Mouse (Mus musculus): Measurements from ENCODE around the gene Lpcat3. TPM values are rescaled to one million over a fixed set of nuclear protein-coding genes. Genes with fewer than 3 reads are reported as not detected.
A peak's percentile ranks its signal among the peaks of the same experiment; 100 is the strongest.
"Not testable (repeated sequence)": the region's sequence is repeated elsewhere in the genome, so short reads cannot be mapped to it uniquely, and the experiment has no call there.

Lpcat3 gene
- total RNA-seq, 2 experiments from 2014 or later = 28.2 to 41.3 TPM

DNA sequence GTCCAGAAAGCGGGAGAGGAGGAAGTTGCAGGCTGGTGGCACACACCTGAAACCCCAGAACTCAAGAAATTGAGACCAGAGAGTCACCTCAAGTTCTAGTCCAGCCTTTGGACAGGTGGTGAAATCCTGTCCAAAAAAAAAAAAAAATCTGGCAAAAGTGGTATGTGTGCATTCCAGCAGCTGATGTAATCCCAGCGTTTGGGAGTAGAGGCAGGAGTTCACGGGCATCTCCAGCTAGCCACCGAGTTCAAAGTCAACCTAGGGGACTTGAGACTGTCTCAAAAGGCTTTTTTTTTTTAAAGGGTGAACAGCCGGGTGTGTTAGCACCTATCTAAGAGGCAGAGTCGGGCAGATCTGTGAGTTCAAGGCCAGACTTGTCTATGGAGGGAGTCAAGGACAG is 13.3 kb downstream of the Lpcat3 start:
- DNase-seq = no peak

- no peak for DNase-seq
These were observed 15.9 kb downstream of the Lpcat3 start for GRCm38 (mm10) chr6:124678769-124679168.

DNA sequence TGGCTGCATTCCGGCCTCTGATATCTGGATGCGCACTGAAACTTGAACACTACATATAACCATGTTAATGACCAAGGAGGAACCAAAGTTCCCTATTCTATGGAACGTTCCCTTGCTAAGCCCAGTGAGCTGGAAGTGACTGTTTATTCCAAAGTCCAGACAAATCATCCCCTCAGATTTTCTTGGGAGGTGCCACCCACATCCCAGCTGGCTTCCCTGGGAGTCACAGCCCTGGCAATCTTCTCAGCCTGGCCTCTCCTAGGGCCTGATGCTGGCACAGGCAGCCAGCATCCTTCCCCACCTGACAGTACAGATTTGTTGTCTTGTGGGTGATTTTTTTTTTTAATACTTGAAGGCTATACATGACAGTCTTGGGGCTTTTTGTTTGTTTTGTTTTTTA is 16.7 kb downstream of the Lpcat3 start:
- DNase-seq = no peak

GRCm38 (mm10) chr6:124682291-124682690 is 19.5 kb downstream of the Lpcat3 start:
- DNase-seq = not testable (repeated sequence)

DNA sequence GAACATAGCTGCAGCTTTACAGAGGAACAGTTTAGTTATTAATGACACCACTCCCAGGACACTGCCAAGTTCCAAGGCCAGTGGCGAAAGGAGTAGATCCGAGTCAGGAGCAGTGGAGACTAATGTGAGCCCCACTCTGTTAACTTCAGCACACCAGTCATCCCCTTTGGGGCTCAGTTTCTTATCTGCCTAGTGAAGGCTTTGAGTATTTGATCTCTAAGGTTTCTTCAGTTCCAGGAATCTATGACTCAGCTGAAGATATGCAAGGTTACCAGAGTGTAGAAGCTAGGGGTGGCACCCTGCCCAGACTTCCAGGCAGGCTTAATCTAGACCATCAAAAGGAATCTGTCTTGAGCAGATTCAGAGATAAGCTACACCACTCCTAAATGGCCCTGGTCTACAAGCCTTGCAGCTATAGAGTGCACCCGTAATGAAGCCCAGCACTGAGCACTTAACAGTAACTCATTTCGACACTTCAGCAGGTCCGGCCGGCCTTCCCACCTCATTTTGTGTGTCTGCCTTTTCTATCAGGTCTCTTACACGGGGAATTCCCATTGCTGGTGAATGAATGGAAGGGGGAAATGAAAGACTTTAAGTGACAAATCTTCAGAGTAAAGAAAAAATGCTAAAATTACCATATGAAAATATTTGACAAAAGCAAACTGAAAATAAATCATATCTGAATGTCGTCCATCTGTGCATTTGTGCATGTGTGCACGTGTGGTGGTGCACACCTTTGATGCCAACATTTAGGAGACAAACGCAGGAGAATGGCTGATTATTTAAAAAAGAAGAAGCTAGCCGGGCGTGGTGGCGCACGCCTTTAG is 21.0 kb downstream of the Lpcat3 start:
- peak; percentile 48 for DNase-seq

DNA sequence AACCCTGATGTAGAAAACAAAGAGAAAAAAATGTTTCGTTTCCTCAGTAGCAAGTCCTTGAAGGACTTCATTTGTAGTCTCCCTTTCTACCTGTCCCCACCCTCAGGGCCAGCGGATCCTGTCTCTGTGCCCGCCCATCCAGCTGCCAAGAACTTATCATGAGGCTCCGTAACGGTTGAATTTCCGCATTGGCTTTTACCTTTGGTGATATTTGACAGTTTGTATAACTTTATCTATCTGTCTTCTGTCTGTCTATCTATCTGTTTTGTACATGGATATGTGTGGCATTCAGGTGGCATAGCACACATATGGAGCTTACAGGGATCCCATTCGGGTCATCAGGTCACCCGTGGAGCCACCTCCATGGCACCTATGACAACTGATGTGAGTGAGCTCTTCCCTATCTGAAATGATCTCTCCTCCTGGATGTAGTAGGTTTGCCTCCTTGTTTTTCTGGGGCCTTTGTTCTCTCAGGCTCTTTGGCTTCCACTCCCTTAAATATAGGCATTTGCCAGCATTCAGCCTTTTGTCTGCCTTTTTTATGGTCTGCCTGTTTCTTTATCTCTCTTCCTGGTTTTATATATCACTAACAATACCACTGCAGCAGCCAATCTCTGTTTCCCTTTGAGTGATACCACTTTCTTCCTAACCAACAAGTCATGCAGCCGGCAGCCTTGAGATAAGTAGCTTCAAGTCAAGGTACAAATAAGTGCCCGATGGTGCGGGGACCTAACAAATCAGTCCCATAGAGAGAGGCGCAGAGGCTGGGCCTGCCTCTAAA is 23.0 kb downstream of the Lpcat3 start:
- DNase-seq = no peak

- not testable (repeated sequence) for DNase-seq
These were observed 23.8 kb downstream of the Lpcat3 start for GRCm38 (mm10) chr6:124686644-124687043.

DNA sequence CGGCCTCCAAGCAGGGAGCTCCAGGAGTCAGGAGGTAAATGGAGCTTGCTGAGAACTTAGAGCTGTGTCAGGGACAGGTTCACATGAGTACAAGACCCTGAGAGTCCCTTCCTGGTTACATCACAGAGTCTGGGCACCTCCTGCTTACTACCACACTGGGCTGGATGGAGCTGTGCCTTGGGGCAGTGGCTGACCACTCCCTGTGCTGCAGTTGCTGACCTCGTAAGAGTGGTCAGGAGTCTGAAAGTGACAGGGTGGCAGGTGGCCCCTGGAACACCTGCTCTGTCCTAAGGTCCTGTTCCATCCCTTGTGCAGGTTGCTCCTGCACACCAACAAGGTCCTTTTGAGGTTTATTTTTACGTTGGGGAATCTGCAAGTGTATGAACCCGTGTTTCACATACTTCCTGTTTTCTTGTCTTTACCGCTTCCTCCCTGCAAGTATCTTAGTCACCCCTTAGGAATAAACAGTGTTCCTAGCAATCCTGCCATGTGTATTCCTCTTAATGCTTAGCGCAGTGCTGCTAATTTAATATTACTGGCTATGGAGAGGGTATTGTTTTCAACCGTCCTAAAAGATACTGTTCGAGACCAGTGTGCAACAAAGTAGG is 25.4 kb downstream of the Lpcat3 start:
- no peak for DNase-seq

GRCm38 (mm10) chr6:124689011-124689410 is 26.2 kb downstream of the Lpcat3 start:
- DNase-seq = no peak

DNA sequence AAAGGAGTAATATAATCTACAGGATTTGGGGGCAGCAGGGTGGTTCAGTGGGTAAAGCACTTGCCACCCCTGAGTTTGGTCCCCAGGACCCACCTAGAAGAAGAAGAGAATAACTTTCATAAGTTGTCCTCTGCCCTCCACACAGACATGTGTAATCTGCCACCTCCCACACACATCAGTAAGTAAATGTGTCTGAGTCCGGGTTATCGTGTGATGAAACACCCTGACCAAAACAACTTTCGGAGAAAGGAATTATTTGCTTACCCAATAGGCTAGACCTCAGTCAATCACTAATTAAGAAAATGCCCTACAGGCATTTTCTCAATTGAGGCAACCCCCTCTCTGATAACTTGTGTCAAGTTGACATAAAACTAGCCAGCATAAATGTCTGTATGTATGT is 27.7 kb downstream of the Lpcat3 start:
- no peak for DNase-seq

DNA sequence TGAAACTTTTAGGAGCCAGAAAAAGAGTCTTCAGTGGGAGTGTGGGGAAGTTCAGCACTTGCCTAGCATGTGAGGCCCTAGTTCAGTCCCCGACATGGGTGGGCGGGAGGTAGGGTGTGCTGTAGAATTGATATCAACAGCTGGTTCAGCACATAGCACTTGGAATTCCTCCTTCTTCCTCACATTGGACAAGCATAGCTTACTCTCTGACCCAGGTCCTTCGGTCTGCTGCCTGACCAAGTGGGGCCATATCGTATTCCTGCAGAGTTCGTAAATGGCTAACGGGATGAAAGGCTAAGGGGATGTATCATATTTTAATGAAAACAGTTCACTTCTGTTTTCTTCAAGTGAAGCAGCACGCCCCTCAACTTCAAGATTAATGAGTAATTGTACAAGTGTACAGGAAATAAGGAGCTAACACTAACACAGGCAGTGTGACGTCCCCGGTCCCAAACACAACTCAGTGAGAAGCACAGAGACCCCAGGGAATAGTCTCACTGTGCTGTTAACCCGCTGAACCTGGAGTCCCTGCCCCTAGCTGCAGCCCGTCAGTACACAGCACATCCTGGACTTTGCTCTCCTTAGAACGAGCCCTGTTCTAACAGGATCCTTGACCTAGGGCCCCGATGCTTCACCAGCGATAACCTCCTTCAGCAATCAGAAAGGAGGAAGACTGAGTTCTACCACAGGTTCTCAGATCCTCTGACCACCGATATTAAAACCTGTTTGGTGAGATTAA is 30.6 kb downstream of the Lpcat3 start:
- no peak for DNase-seq

GRCm38 (mm10) chr6:124694166-124694955 is 31.5 kb downstream of the Lpcat3 start:
- no peak for DNase-seq

DNA sequence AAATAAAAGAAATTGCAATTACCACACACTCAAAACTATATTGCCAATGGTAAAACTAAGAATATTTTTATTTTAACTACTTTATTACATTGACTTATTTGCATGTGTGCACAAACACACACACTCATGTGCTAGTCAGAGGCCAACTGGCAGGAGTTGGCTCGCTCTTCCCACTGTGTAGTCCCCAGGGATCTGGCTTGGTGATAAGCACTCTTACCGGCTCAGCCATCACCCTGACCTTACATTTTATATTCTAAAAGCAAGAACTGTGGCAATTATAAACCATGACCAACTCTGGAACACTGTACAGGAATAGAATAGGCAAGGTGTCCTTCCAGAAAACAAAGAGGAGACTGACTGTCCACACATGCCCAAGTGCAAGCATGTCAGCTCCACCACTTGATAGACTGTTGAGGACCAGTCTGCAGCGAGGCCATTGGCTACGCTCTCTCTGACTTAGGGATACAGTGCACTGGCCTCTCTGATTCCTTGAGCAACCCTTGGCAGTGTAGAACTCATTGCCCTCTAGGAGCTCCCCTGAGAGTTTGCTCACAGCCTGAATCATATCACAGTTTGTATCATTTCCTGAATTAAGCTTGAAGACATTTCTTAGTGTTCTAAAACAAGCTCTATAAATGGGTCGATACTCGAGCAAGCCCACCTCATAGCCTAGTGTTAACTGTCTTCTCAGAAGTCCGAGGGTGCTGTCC is 33.8 kb downstream of the Lpcat3 start:
- DNase-seq = no peak

DNA sequence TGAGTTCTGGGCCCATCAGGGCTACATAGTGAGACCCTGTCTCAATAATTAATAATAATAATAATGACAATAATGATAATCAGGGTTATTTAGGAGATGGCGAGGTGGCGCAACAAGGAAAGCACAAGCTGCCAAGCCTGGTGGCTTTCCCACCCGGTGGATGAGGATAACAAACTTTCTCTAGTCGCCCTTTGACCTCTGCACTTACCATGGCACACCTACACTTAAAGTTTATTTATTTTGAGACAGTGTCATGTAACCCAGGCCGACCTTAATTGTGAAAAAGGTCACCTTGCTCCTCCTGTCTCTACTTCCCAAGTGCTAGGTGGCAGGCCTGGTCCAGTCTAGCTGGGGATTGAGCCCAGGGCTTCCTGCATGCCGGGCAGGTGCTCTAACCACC is 35.9 kb downstream of the Lpcat3 start:
- DNase-seq = no peak

DNA sequence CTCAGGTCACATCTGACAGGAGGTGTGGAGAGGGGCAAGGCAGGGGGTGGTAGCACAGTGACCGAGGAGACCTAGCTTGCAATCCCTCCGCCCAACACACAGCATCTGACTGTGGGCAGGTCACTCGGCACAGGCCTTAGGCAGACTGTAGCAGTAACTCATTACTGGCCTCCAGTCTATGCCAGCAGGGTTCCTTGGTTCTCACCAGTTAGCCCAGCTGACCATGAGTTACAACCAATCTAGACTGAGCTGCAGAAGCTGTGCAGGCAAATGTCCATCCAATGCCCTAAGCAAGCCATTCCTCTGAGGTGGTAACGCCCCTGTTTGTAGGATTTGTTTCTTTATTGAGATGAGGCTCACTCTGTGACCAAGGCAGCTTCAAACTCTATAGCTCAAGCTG is 36.5 kb downstream of the Lpcat3 start:
- no peak for DNase-seq

DNA sequence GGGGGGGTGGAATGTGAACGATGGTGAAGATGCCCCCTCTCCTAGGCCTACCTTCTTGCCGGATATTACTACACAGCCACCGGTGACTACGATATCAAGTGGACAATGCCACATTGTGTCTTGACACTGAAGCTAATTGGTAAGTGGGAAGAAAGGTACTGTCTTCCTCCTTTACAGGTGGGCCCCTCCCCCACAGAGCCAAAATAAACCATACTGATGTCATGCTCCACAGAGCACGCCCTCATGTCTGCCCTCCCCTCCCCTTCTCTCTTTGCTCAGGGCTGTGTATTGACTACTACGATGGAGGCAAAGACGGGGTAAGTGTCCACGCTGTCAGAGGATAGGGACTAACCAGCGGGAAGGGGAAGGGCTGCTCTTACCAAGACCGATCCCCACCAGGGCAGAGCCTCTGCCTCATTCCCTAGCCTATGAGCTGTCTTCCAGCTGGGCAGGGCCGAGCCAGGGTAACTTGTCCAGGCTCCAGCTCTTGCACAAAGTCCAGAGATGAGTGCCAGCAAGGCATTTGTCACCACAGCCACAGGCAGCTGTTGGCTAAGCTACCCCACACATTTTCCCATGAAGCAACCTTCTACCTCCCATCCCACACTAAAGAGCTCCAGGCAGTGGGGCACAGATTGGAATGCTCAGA is 37.3 kb downstream of the Lpcat3 start:
- peak; percentile 61 for DNase-seq

DNA sequence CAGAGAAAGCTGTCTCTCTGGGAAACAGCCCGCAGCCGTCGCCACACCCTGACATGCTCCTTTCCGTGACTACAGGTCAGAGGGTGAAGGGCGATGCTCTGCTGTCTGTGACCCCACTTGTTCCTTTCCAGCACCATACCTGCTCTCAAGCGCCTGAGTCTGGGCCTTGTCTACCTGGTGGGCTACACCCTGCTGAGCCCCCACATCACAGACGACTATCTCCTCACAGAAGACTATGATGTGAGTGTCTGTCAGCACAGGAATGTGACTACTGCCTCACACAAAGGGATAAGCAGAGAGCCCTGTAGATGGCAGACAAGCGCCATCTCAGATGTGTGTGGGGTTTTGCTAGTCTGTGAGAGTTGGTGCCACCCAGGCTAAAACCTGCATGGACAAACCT is 38.5 kb downstream of the Lpcat3 start:
- DNase-seq = no peak

DNA sequence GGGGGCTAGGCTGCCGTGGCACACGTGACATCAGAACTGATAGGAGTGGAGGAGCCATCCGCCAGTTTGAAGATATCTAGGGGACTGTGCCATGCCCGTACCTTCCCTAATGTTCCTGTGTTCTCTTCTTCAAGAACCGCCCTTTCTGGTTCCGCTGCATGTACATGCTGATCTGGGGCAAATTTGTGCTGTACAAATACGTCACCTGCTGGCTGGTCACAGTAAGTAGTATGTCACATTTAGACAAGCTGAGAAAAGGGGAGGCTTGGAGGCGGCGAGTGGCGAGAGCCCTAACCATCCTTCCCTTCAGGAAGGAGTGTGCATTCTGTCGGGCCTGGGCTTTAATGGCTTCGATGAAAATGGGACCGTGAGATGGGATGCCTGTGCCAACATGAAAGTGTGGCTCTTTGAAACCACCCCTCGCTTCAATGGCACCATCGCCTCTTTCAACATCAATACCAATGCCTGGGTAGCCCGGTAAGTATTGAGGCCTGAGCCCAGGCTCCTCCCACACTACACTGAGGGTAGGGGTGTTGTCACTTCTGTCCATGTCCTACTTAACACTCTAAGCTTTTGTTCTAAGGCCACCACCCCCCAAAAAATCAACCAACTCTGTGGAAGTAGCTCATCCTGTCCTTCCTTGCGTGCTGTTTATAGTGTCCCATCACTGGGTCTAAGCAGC is 39.4 kb downstream of the Lpcat3 start:
- no peak for DNase-seq

DNA sequence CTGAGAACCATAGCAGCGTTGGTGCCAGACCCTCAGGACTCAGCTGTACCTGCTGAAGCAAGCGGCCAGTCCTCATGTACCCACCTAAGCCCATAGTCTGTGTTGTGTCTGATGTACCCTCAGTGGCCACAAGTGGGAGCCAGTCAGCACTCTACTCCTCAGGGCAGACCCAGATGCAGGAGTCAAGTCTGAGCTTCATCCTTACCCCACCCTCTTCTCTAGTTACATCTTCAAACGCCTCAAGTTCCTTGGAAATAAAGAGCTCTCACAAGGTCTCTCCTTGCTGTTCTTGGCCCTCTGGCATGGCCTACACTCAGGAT is 39.9 kb downstream of the Lpcat3 start:
- DNase-seq = peak; percentile 67

DNA sequence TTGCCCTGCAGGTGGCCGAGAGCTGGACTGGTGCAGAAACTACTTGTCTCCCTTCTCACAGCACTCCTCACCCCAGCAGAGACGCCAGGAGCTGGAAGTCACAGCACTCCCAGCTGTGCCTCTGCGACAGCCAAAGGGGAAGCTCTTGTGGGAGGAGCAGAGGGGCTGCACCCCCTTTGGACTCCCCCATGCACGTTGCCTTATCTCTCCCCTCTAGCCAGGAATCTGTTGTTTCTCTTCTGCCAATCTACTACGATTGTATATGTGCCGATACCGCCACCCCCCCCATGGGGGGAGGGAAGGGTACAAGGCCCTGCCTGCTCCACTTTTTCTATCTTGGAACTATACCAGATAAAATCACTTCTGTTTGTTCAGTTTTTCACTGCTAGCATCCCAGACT is 41.0 kb downstream of the Lpcat3 start:
- no peak for DNase-seq

All from gastrocnemius, postnatal 10 days (tissue).